Mouse (Mus musculus) CH12.LX (cell line): Measurements from ENCODE around the gene Fgd4.

Source experiments
- CTCF ChIP-seq, 2 experiments: IDR thresholded peaks in 1 of 2; conservative IDR thresholded peaks in 1 of 2; 2 replicates each; pipeline ENCODE4 v1.5.1; 2011 to 2012; ENCODE audit warnings: low read depth in 2 of 2, low read length in 2 of 2, improper control_type of control experiment in 1 of 2, inconsistent platforms in 1 of 2, mild to moderate bottlenecking in 1 of 2, moderate library complexity in 1 of 2
- EP300 ChIP-seq: IDR thresholded peaks from 2 replicates; pipeline ENCODE4 v1.6.1; 2011; ENCODE audit warnings: low read length, improper control_type of control experiment
- ETS1 ChIP-seq: conservative IDR thresholded peaks from 2 replicates; pipeline ENCODE4 v1.6.1; 2012; ENCODE audit warnings: low read depth, mild to moderate bottlenecking, inconsistent platforms, low read length, improper control_type of control experiment, moderate library complexity
- HCFC1 ChIP-seq: IDR thresholded peaks from 2 replicates; pipeline ENCODE4 v1.6.1; 2012; ENCODE audit warnings: low read depth, mild to moderate bottlenecking, inconsistent platforms, low read length, improper control_type of control experiment
- JUN ChIP-seq: IDR thresholded peaks from 2 replicates; pipeline ENCODE4 v1.6.1; 2011; ENCODE audit warnings: low read depth, mild to moderate bottlenecking, low read length, improper control_type of control experiment, moderate library complexity; ENCODE audit not compliant: insufficient read depth
- MAX ChIP-seq: IDR thresholded peaks from 2 replicates; pipeline ENCODE4 v1.6.1; 2011; ENCODE audit warnings: low read length, improper control_type of control experiment
- MEF2A ChIP-seq: IDR thresholded peaks from 2 replicates; pipeline ENCODE4 v1.6.1; 2014; ENCODE audit warnings: low read depth, mild to moderate bottlenecking, inconsistent platforms, low read length, improper control_type of control experiment, borderline replicate concordance
- MYC ChIP-seq: IDR thresholded peaks from 2 replicates; pipeline ENCODE4 v1.6.1; 2011; ENCODE audit warnings: low read depth, mild to moderate bottlenecking, improper control_type of control experiment, low read length
- POLR2A ChIP-seq: IDR thresholded peaks from 2 replicates; pipeline ENCODE4 v1.6.1; 2011; ENCODE audit warnings: low read depth, mild to moderate bottlenecking, improper control_type of control experiment, low read length
- USF2 ChIP-seq: conservative IDR thresholded peaks from 2 replicates; pipeline ENCODE4 v1.6.1; 2011; ENCODE audit warnings: low read depth, low read length, improper control_type of control experiment

DNA sequence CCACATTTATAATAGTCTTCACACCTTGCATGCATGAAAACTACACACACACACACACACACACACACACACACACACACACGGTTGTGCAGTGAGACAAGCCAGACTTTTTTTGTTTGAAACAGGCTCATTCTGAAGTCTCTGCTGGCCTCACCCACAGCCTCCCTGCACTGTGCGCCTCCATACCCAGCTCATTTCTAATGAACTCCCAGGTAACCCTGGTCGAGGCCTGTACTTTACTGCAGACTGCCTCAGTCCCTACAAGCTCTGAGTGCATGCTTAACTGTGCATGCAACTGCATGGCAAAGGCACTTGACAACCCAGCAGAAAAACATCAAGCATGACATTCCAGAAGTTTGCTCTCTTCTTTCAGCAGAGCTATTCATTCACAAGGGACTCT, 72.3 kb downstream of the Fgd4 start:
- TF ChIP-seq MYC (no peak), POLR2A (no peak), ETS1 (no peak), CTCF (conservative IDR thresholded peaks at IDR 0.05 in 1 of 2, IDR thresholded peaks at IDR 0.05 in 1 of 2; ENCODE audit: low read depth in 2 of 2, low read length in 2 of 2) (no peak), MAX (no peak), MEF2A (no peak), HCFC1 (no peak), JUN (no peak), USF2 (no peak), EP300 (no peak)
